Comparison of ENCODE assay signal across 19 mouse cellular contexts in genomic region chr16:35315496-35315895, GRCm38 (mm10). TPM values are rescaled to one million over a fixed set of nuclear protein-coding genes. Genes with fewer than 3 reads are reported as not detected.
DNase-seq lines count a peak whose midpoint lies in the region; TF ChIP-seq lines count a peak whose summit lies in the region.
"Had no signal": no experiment of that assay in that cellular context is flagged by ENCODE, and none has a peak within 500 bp of the region (broad histone marks: within the 10 kb centered on the region; RNA-seq: fewer than 3 reads in every experiment).

No protein-coding gene starts in this region.

- no peaks in the 10 kb centered on the region for H3K27me3 ChIP-seq in kidney, adult 2 months (replicated peaks; ENCODE audit: control insufficient read depth, insufficient read depth, low read length)
- H3K27me3 ChIP-seq in liver, adult 2 months (ENCODE audit: control insufficient read depth, insufficient read depth, low read length): no peaks in the 10 kb centered on the region
- no peaks in the 10 kb centered on the region for H3K27me3 ChIP-seq in limb, embryonic 10.5 days (ENCODE audit: low read depth, poor library complexity, severe bottlenecking)
- H3K27me3 ChIP-seq: embryonic facial prominence, embryonic 12.5 days; forebrain, embryonic 13.5 days had no signal

- H3K27ac ChIP-seq in kidney, adult 2 months (ENCODE audit: insufficient read depth, low read depth, low read length): no peak overlapping the region
- H3K27ac ChIP-seq in liver, adult 2 months (replicated peaks; ENCODE audit: insufficient read depth, low read depth, low read length): no peak overlapping the region
- no peak overlapping the region for H3K27ac ChIP-seq in limb, embryonic 10.5 days
- H3K27ac ChIP-seq: embryonic facial prominence, embryonic 10.5 days; embryonic facial prominence, embryonic 12.5 days; forebrain, embryonic 13.5 days had no signal

- no peak for TF ChIP-seq CTCF in kidney, adult 2 months (conservative IDR thresholded peaks at IDR 0.05; ENCODE audit: insufficient read depth, insufficient read length, low read depth, low read length)
- TF ChIP-seq CTCF in liver, adult 2 months (IDR thresholded peaks at IDR 0.05; ENCODE audit: low read depth, low read length): no peak

- peaks cover 4% of the 10 kb centered on the region; the same call in 1 of the 2 replicates for H3K4me1 ChIP-seq in kidney, adult 2 months (ENCODE audit: control insufficient read depth, insufficient read depth, low read length)
- H3K4me1 ChIP-seq in liver, adult 2 months (ENCODE audit: control insufficient read depth, insufficient read depth, low read length): peaks cover 10% of the 10 kb centered on the region
- H3K4me1 ChIP-seq in limb, embryonic 10.5 days: no peaks in the 10 kb centered on the region
- H3K4me1 ChIP-seq: embryonic facial prominence, embryonic 12.5 days had no signal

- intact Hi-C loops in heart, postnatal 25 days (cut with DNase I): loop anchor here (5.0 to 10.0 kb wide), 2 partner anchors 417 to 499 kb away; no protein-coding TSS in a partner anchor

- H3K9ac ChIP-seq in liver, adult 2 months (ENCODE audit: low read depth, low read length): no peak overlapping the region
- H3K9ac ChIP-seq: embryonic facial prominence, embryonic 12.5 days; forebrain, embryonic 13.5 days; forebrain, postnatal 0 days had no signal

- WGBS in kidney, adult 2 months: 53% methylated on average over 3 of the region's 3 CpGs
- 69% methylated on average over 3 of the region's 3 CpGs for WGBS in liver, adult 2 months
- WGBS in limb, embryonic 10.5 days: 83% methylated on average over 3 of the region's 3 CpGs

- H3K4me3 ChIP-seq in kidney, adult 2 months (ENCODE audit: insufficient read depth, low read depth, low read length): no peak overlapping the region
- H3K4me3 ChIP-seq in liver, adult 2 months (ENCODE audit: insufficient read depth, low read depth, low read length): no peak overlapping the region
- no peak overlapping the region for H3K4me3 ChIP-seq in limb, embryonic 10.5 days
- H3K4me3 ChIP-seq: embryonic facial prominence, embryonic 10.5 days; embryonic facial prominence, embryonic 12.5 days; forebrain, embryonic 13.5 days had no signal

- no peaks in the 10 kb centered on the region for H3K79me2 ChIP-seq in liver, adult 2 months (ENCODE audit: control insufficient read depth, insufficient read depth, low read length)

- no peaks in the 10 kb centered on the region for H3K9me3 ChIP-seq in limb, embryonic 10.5 days (replicated peaks)
- H3K9me3 ChIP-seq: embryonic facial prominence, embryonic 10.5 days; embryonic facial prominence, embryonic 12.5 days; forebrain, embryonic 13.5 days had no signal

- H3K36me3 ChIP-seq in kidney, adult 2 months (ENCODE audit: control insufficient read depth, insufficient read depth, low read length): peaks cover 2% of the 10 kb centered on the region; the same call in 1 of the 2 replicates
- H3K36me3 ChIP-seq in liver, adult 2 months (ENCODE audit: control insufficient read depth, insufficient read depth, low read length): peaks cover 8% of the 10 kb centered on the region; the same call in 1 of the 2 replicates
- 0 out of 2 replicates have a peak, but pooled peaks cover 5% of the 10 kb centered on the region for H3K36me3 ChIP-seq in limb, embryonic 10.5 days

- no peak for TF ChIP-seq POLR2A in kidney, adult 2 months (IDR thresholded peaks at IDR 0.05; ENCODE audit: low read depth, low read length)
- TF ChIP-seq POLR2A in liver, adult 2 months (IDR thresholded peaks at IDR 0.05; ENCODE audit: extremely low read depth, insufficient read depth, low read length): no peak

- DNase-seq in heart, adult 11 months: peak; percentile 25
- no peak for DNase-seq in heart, postnatal 25 days (ENCODE audit: low spot score)
- DNase-seq in kidney, adult 2 months: peak; percentile 12
- DNase-seq in kidney, postnatal 25 days: no peak
- peak; percentile 51 for DNase-seq in liver, adult 2 months (ENCODE audit: extremely low read depth, low read depth, low spot score)
- no peak for DNase-seq in liver
- DNase-seq in limb, embryonic 10.5 days (ENCODE audit: low spot score): peak; percentile 9
- no peak for DNase-seq in cerebellum, adult 9-11 months
- DNase-seq: adrenal gland, adult 2 months; adrenal gland, postnatal 10 days; adrenal gland, postnatal 25 days; cerebellum, adult 11-12 months; cerebellum, adult 2 months; cerebellum, adult 9-10 months; cerebellum, postnatal 14 days; forebrain, postnatal 0 days had no signal

RNA-seq across cellular contexts. Expression of gene Sec22a, which starts 48.2 kb away (rescaled TPM):
- total RNA-seq in heart, postnatal 25 days (2021): 10 to 100 TPM; 10.1 to 10.7 TPM
- polyA plus RNA-seq in kidney, adult 2 months (2012; rRNA removed): 24.1 and 26.5 TPM in 2 replicates
- total RNA-seq in liver, adult 2 months (2014; rRNA removed): 21.0 and 24.8 TPM in 2 replicates
- polyA plus RNA-seq in liver, adult 2 months (2012; rRNA removed): 6.4 and 7.1 TPM in 2 replicates
- 25.8 and 35.9 TPM in 2 replicates for polyA plus RNA-seq in limb, embryonic 10.5 days (2016; fragmentation: Nextera tagmentation; extraction: Ambion mirVana)

Comparison
In these comparisons a context has a peak if more than half of its experiments do, and no peak if none do; other contexts are left out.
1. DNase-seq: peak in heart, adult 11 months (single experiment), kidney, adult 2 months (single experiment), liver, adult 2 months (single experiment) and limb, embryonic 10.5 days (single experiment); none in heart, postnatal 25 days (single experiment), kidney, postnatal 25 days (0 of 2), liver (single experiment) and cerebellum, adult 9-11 months (single experiment).